Mouse (Mus musculus) forelimb bud, embryonic 11.5 days (tissue): ENCODE data around the gene Gstm7.

Source experiments
- DNase-seq: peaks from one replicate; pipeline ENCODE4 v3.0.0-alpha.2; 2012; ENCODE audit warnings: low read depth, low spot score

The Gstm7 gene

GRCm38 (mm10) chr3:107877005-107877404 lies 54.6 kb downstream of the Gstm7 start, which contains the start of gene Eps8l3:
Gene Eps8l3 (plus strand): TSS chr3:107877229.
- no peak for DNase-seq
